Mouse (Mus musculus): ENCODE results near the gene Gtf3c5. TPM values are rescaled to one million over a fixed set of nuclear protein-coding genes. Genes with fewer than 3 reads are reported as not detected.
A peak's percentile ranks its signal among the peaks of the same experiment; 100 is the strongest.

Gtf3c5 gene
- polyA plus RNA-seq, 2 experiments from 2014 or later: 18.5 to 27.0 TPM

DNA sequence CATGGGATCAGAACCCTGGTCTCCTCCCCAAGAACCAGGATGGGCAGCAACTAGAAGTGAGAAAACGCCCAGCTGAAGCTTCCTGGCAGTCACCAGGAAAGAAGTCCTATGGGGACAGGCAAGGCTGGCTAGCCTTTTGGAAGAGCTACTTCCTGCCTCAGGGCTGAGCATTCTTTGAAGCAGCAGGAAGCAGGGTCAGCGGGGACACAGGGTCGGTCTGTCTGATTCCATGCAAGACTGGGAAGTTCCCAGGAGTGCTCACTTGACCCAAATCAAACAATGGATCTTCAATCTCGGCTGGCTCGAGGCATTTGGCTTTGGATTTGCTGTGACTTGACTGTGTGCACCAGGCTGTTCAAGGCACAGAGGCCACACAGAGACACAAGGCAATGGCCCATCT, 17.0 kb downstream of the Gtf3c5 start:
- ATAC-seq: no peak

- no peak for ATAC-seq
Observed at GRCm38 (mm10) chr2:28564380-28564779, 19.2 kb downstream of the Gtf3c5 start.

GRCm38 (mm10) chr2:28563830-28564229, 19.7 kb downstream of the Gtf3c5 start:
- no peak for ATAC-seq

DNA sequence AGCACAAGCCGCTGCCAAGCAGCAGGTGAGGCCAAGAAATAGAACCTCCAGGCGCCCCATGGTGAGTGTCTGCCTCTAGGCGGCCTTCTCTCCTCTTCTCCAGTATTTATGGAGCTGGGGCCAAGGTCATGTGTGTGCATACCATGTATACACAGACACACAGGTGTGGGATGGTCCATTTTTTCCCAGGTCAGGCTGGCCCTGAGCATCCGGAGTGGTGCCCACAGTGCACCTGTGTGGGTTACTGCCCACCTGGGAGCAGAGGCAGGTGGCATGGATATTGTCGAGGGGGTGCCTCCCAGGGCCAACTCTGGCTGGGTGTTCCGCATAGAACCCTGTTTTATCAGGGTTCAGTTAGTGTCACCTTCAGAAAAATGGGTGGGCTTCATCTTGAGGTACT, 20.2 kb downstream of the Gtf3c5 start, which contains the start of gene Cel:
Gene Cel (minus strand): TSS at position 101 of the 400 bp plus-strand sequence.
- ATAC-seq: no peak

GRCm38 (mm10) chr2:28557452-28557851, 26.1 kb downstream of the Gtf3c5 start:
- ATAC-seq: no peak

- ATAC-seq: no peak
Observed at GRCm38 (mm10) chr2:28552301-28552700, 31.2 kb downstream of the Gtf3c5 start.

DNA sequence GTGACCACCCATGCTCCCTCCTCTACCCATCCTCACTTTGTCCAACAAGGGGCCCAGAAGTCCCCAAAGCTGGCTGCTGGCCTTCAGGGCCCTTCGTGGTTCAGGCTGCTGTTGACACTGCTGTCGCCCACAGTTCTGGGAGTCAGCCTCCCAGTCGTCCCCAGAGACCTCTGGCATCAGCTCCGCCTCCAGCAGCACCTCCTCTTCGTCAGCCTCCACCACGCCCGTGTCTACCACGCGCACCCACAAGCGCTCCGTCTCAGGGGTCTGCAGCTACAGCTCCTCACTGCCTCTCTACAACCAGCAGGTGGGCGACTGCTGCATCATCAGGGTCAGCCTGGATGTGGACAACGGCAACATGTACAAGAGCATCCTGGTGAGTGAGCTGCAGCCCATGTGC, 34.4 kb downstream of the Gtf3c5 start:
- no peak for ATAC-seq

- peak; percentile 96 for ATAC-seq
Observed at GRCm38 (mm10) chr2:28547237-28548172, 36.0 kb downstream of the Gtf3c5 start.

- no peak for ATAC-seq
Observed at GRCm38 (mm10) chr2:28546560-28546959, 37.0 kb downstream of the Gtf3c5 start.

GRCm38 (mm10) chr2:28545976-28546375, 37.6 kb downstream of the Gtf3c5 start:
- no peak for ATAC-seq

DNA sequence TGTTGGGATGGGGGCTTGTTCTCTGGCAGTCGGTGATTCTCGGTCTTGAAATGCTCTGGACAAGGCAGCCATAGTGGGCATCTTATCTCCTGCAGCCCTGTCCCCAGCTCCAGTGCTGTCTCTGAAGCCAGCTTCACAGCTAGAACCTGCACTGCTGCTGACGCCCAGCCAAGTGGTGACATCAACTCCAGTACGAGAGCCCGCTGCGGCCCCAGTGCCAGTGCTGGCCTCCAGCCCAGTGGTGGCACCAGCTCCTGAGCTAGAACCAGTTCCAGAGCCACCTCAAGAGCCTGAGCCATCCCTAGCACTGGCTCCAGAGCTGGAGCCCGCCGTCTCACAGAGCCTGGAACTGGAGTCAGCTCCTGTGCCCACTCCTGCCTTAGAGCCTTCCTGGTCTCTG, 39.7 kb downstream of the Gtf3c5 start:
- ATAC-seq: no peak

- ATAC-seq: no peak
Observed at GRCm38 (mm10) chr2:28540587-28541227, 42.8 kb downstream of the Gtf3c5 start.

- ATAC-seq: peak; percentile 77
Observed at GRCm38 (mm10) chr2:28539949-28540348, 43.6 kb downstream of the Gtf3c5 start.

DNA sequence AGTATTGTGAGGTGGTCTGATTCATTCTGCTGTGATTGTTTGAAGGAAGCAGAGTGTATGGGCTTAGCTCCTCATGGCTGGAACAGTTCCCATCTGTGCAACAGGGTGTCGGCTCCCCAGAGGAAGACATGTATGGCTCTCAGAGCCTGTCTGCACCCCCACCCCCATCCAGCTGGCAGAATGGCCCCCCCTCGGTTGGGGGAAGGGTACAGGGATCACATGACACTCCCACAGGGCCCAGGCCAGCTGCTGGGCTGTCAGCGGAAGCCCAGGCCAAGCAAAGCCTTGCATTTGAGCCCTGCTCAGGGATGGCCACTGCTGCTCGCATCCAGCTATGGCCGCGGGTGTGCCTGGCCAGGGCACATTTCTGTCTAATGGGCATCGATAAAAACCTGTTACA, 44.3 kb downstream of the Gtf3c5 start:
- ATAC-seq: no peak

DNA sequence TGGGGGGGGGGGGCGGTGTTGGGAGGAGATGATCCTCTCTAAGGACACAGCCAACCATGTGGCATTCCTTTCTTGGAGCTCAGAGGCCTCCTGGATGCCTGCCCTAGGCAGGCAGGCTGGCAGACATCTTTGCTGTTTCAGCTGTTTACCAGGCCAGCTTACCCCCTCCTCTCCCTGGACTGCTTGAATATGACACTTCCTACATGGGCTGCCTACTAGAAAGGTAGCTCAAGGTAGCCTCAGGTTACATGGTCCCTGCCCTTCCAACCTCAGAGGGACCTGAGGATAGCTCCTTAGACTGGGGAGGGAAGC, 44.8 kb downstream of the Gtf3c5 start:
- no peak for ATAC-seq

DNA sequence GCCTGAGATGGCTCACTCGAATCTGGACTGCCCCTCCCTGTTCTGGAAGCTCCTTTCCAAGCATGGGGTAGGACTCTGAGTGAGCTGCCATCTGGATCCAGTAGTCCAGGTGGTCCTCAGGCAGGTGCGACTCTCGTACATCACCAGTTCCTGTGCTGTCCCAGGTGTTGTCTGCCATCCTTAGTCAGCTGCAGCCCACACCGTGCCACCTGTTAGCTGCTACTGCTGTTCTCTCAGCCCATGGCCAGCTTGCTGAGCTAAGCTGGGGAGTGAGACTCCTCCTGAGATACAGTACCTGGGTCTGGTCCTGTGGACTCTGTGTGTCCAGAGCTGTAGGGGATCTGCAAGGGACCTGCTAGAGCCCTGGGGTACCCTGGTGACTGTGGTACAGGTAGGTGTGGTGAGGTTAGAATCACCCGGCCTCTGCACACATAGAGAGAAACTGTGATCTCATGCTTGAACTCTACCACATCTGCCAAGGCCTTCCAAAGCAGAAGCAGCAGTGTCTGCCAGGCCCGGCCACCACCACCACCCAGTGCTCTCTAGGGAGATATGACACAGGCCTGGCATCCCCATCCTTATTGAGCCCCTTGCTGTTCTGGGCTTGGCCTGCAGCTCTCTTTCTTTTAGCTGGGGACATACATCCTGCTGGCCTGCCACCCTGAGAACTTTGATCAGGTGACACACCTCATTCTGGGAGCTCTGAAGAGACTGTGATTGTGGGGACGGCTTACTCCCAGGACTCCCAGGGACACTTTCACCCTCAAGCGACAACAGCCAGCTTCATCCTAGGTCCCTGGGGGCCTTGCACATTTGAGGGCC, 45.3 kb downstream of the Gtf3c5 start:
- ATAC-seq: no peak

DNA sequence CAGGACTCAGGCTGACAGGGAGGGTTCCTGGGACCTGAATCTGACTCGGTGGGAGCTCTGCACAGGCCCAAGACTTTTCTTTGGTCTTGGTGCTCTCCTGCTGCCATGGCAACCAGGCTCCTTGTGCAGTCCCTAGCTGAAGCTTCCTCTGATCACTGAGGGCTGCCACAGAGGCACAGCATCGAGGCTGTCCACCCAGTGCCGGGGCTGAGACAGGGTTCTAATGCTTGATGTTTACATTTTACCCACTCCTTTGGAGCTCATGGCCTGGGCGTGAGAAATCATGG, 46.0 kb downstream of the Gtf3c5 start:
- ATAC-seq: no peak

GRCm38 (mm10) chr2:28536766-28537633, 46.6 kb downstream of the Gtf3c5 start:
- ATAC-seq: no peak

DNA sequence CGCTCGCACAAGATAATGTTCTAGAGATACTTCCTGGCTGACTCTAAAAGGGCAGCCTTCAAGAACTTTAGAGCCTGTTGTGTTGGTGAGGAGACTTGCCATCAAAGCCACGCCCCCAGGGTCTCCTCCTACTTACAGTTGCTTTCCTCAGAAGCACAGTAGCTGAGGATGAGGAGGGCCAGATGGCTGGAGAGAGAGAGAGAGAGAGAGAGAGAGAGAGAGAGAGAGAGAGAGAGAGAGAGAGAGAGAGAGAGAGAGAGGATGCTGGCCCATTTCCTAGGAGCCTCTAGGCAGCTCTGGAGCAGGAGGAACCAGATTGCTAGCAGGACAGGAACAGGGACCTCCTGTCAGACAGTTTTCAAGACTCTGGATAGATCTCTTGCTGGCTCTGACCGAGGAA, 47.4 kb downstream of the Gtf3c5 start:
- ATAC-seq: peak; percentile 20

GRCm38 (mm10) chr2:28535650-28536049, 47.9 kb downstream of the Gtf3c5 start:
- no peak for ATAC-seq

- ATAC-seq: no peak
Observed at GRCm38 (mm10) chr2:28535263-28535540, 48.3 kb downstream of the Gtf3c5 start.

- ATAC-seq: no peak
Observed at GRCm38 (mm10) chr2:28534436-28535262, 48.9 kb downstream of the Gtf3c5 start.

Measured in CD4-positive, CD25-positive, alpha-beta regulatory T cell, adult 4 months (primary cell).